Mouse (Mus musculus) cerebellum, postnatal 14 days (tissue): ENCODE results near the gene Gprc5d.
A peak's percentile ranks its signal among the peaks of the same experiment; 100 is the strongest.

ENCODE experiments used
- DNase-seq, 2 experiments: peaks; one replicate each; pipeline ENCODE4 v3.0.0; 2021; ENCODE audit warnings: mixed read lengths in 2 of 2

Gprc5d gene

GRCm38 (mm10) chr6:135118183-135118582 lies at the start of gene Gprc5d:
Gene Gprc5d (minus strand): TSS chr6:135118283.
- DNase-seq = no peak

GRCm38 (mm10) chr6:135166712-135167111 lies 48.6 kb upstream of the Gprc5d start:
- DNase-seq = no peak

GRCm38 (mm10) chr6:135166262-135166661 lies 48.2 kb upstream of the Gprc5d start:
- no peak for DNase-seq

GRCm38 (mm10) chr6:135165706-135166105 lies 47.6 kb upstream of the Gprc5d start:
- DNase-seq = no peak

GRCm38 (mm10) chr6:135165191-135165590 lies 47.1 kb upstream of the Gprc5d start:
- DNase-seq = no peak

GRCm38 (mm10) chr6:135162861-135163260 lies 44.8 kb upstream of the Gprc5d start:
- DNase-seq = no peak

- DNase-seq = no peak
Observed at GRCm38 (mm10) chr6:135162311-135162710, 44.2 kb upstream of the Gprc5d start.

GRCm38 (mm10) chr6:135161356-135161755 lies 43.3 kb upstream of the Gprc5d start:
- no peak for DNase-seq

- DNase-seq = no peak
Observed at GRCm38 (mm10) chr6:135158509-135158908, 40.4 kb upstream of the Gprc5d start.

- DNase-seq = no peak
Observed at GRCm38 (mm10) chr6:135157496-135157895, 39.4 kb upstream of the Gprc5d start.

GRCm38 (mm10) chr6:135156597-135156996 lies 38.5 kb upstream of the Gprc5d start:
- no peak for DNase-seq

GRCm38 (mm10) chr6:135153719-135154118 lies 35.6 kb upstream of the Gprc5d start:
- no peak for DNase-seq

- peak; percentile 31 to 51 for DNase-seq
Observed at GRCm38 (mm10) chr6:135150311-135150710, 32.2 kb upstream of the Gprc5d start.

GRCm38 (mm10) chr6:135149722-135150121 lies 31.6 kb upstream of the Gprc5d start:
- no peak for DNase-seq

- DNase-seq = no peak
Observed at GRCm38 (mm10) chr6:135149175-135149574, 31.1 kb upstream of the Gprc5d start.

- peak; percentile 43 to 67 for DNase-seq
Observed at GRCm38 (mm10) chr6:135148506-135148905, 30.4 kb upstream of the Gprc5d start.

- no peak for DNase-seq
Observed at GRCm38 (mm10) chr6:135145976-135146375, 27.9 kb upstream of the Gprc5d start.

- peak; percentile 49 to 51 for DNase-seq
Observed at GRCm38 (mm10) chr6:135144516-135144915, 26.4 kb upstream of the Gprc5d start.

GRCm38 (mm10) chr6:135143151-135143550 lies 25.1 kb upstream of the Gprc5d start:
- no peak for DNase-seq

GRCm38 (mm10) chr6:135141451-135142147 lies 23.5 kb upstream of the Gprc5d start:
- no peak for DNase-seq

- no peak for DNase-seq
Observed at GRCm38 (mm10) chr6:135138746-135139145, 20.7 kb upstream of the Gprc5d start.

- no peak for DNase-seq
Observed at GRCm38 (mm10) chr6:135138207-135138606, 20.1 kb upstream of the Gprc5d start.

GRCm38 (mm10) chr6:135137736-135138135 lies 19.7 kb upstream of the Gprc5d start:
- DNase-seq = no peak

GRCm38 (mm10) chr6:135136439-135137161 lies 18.5 kb upstream of the Gprc5d start:
- no peak for DNase-seq
